Mouse (Mus musculus) liver, adult 2 months (tissue): ENCODE measurements around the gene Hip1.

Experiments
- CTCF ChIP-seq: fragments of 200-500 bp; IDR thresholded peaks from 2 replicates; pipeline ENCODE4 v1.5.1; 2011; ENCODE audit warnings: low read depth, low read length, control low read depth
- POLR2A ChIP-seq: fragments of 200-500 bp; IDR thresholded peaks from 2 replicates; pipeline ENCODE4 v1.6.1; 2011; ENCODE audit warnings: low read length, control low read depth; ENCODE audit not compliant: insufficient read depth; ENCODE audit errors: extremely low read depth

GRCm38 (mm10) chr5:135488881-135489694 is 55.8 kb downstream of the Hip1 start:
- TF ChIP-seq CTCF (peak; percentile 35), POLR2A (no peak)
